Mouse (Mus musculus) adrenal gland, adult 2 months (tissue): ENCODE measurements at regions not wholly inside any gene's neighbourhood (a gene's known extent, or its start where the extent isn't known, plus 50 kb on each side); places are given as distances from the start of the nearest gene placed in this dataset.
"Not testable (repeated sequence)": the region's sequence is repeated elsewhere in the genome, so short reads cannot be mapped to it uniquely, and the experiment has no call there.

Experiments used
- DNase-seq: peaks from one replicate; pipeline ENCODE4 v3.0.0; 2021

DNA sequence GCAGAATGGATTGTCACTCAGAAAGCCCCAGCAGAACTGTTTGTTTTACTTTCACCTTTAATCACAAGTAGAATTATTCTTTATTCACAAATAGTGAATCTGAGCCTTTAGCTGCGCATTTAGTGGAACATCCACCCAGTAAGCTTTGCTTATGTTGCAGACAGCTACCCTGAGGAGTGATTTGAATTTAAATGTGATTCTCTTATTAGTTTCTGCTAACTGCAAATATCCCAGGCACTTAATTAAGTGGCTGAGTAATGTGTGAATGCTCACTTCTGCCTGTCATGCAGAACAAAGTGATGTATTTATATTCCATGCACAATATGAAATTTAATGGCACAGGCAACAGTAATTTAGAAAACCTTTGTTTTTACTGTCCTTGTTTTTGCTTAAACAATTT is 344.4 kb upstream of the Nova1 start:
- no peak for DNase-seq

DNA sequence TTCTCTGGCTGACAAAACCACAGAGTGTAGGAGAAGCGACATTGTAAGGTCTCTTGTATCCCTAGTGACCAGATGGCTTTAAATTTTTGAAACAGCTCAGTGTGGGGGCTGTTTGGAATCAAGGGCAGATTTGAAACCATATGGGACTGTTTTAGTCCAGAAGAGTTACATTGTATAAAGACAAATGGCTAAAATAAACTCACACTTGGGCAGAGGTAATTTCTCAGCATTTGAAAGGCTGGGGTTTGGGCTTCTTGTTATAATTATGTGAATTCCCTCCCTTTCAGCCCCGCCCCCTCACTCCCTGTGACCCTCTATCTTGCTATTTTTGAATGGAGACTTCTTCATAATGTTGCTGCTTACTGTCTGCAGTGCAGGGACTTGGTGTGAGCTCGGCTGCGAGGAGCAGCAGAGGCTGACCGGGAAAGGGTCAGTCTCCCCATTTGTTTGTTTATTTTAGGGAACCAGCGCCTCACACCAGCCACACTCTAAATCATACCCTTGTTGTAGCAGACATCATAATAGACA is 344.0 kb upstream of the Nova1 start:
- no peak for DNase-seq

DNA sequence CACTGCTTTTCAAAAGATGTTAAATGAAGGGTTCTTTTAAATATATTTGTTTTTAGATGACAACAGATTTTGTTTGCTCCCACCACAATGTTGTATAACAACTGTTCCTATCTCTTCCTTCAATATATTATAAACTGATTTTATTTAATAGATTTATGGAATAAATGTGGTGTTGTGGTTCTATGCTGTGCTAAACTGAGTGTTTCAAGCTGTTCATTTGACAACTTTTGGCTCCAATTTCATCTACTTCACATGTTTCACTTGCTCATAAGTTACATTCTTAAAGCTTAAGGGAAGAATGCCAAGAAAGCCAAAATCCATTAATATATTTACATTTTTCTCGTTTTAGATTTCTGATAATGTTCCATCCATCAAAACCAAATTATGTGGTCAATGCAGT is 341.9 kb upstream of the Nova1 start:
- no peak for DNase-seq

- DNase-seq: not testable (repeated sequence)
These were observed 337.2 kb upstream of the Nova1 start for GRCm38 (mm10) chr12:47155916-47156315.

GRCm38 (mm10) chr12:47140677-47141076 is 321.9 kb upstream of the Nova1 start:
- DNase-seq: no peak

GRCm38 (mm10) chr12:47129821-47130220 is 311.1 kb upstream of the Nova1 start:
- no peak for DNase-seq

DNA sequence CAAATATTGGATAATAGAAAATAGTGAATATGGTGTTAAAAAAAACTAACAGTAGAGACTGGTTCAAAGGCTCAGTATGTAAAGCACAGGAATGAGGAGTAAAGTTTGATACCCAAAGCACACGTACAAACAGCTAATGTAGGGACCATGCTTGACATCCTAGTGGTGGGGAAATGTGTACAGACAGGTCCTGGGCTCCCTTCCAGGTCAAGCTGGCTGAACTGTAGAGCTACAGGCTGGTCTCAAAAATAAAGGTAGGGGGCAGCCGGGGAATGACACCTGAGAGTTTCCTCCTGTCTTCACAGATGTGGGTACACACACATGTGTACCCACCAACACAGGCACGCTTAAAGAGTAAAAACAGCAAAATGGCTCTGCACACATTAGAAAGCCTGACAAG is 309.9 kb upstream of the Nova1 start:
- no peak for DNase-seq

- no peak for DNase-seq
These were observed 302.7 kb upstream of the Nova1 start for GRCm38 (mm10) chr12:47121426-47121825.

DNA sequence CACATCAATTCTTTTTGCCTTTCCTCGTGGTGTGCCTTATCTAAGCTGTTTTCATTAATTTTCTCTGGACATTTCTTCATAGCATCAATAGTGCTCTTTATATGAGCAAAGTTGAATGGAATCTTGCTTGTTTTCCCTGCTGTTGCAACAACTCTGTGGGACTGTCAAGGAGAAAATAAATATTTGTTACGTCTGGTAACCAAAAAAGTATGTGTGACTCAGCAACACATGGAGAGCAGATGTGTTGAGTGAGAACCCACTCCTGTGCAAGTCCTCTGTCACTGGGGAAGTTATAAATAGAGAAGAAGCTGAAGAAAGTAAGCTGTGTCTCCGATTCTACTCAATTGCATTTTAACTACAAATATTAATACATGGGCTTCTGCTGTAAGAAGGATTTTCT is 298.8 kb upstream of the Nova1 start:
- no peak for DNase-seq

- no peak for DNase-seq
These were observed 270.5 kb upstream of the Nova1 start for GRCm38 (mm10) chr12:47089234-47089633.

GRCm38 (mm10) chr12:47074961-47075360 is 256.2 kb upstream of the Nova1 start:
- DNase-seq: no peak

- DNase-seq: no peak
These were observed 233.7 kb upstream of the Nova1 start for GRCm38 (mm10) chr12:47052474-47052873.

GRCm38 (mm10) chr12:47020810-47021348 is 202.2 kb upstream of the Nova1 start:
- DNase-seq: no peak

DNA sequence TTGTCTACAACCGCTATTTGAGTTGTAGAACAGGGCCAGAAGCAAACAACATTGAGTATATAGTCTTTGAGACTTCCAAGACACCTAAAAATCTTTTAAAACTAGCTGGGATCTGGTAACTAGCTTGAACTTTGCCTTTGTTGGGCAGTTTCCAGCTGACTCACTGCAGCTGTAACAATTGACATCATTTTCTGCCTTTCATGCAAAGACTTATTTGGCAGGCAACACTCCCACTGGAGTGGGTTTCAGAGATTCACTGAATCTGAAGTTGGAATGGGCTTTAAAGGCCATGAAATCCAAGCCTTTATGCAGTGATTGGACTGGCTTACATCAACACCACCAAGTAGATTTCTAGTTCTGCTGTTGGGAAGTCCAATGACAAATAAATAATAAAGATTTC is 173.6 kb upstream of the Nova1 start:
- DNase-seq: peak; percentile 23

- DNase-seq: no peak
These were observed 170.2 kb upstream of the Nova1 start for GRCm38 (mm10) chr12:46988972-46989371.

- DNase-seq: no peak
These were observed 131.6 kb upstream of the Nova1 start for GRCm38 (mm10) chr12:46950223-46950779.

GRCm38 (mm10) chr12:46945707-46946106 is 127.0 kb upstream of the Nova1 start:
- no peak for DNase-seq

DNA sequence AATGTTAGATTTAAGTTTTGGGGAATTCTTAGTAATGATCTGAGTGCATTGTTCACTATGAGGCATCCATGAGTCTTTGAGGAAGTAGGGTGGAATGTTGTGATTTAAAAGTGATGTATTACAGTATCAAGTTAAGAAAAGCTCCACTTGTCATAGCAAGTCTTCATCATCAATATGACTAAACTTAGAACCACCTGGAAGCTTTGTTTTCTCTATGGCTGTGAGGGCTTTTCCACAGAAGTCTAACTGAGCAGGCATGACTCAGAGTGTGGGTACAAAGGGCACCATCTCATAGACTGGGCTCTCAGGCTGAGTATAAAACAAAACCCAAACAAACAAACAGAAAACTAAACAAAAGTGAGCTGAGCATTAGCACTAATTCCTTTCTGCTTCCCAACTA is 112.4 kb upstream of the Nova1 start:
- DNase-seq: no peak

GRCm38 (mm10) chr12:46917286-46917685 is 98.6 kb upstream of the Nova1 start:
- peak; percentile 5 for DNase-seq

GRCm38 (mm10) chr12:46878164-46878563 is 59.4 kb upstream of the Nova1 start:
- DNase-seq: no peak

GRCm38 (mm10) chr12:46870130-46870529 is 51.4 kb upstream of the Nova1 start:
- no peak for DNase-seq
